Mouse (Mus musculus) stomach, adult 2 months (tissue): ENCODE measurements around the gene Ercc6. TPM values are rescaled to one million over a fixed set of nuclear protein-coding genes. Genes with fewer than 3 reads are reported as not detected.

ENCODE experiments used
- polyA plus RNA-seq: library from polyadenylated mRNA; depleted of rRNA; stranded (reverse); fragments of >200 nt; gene quantifications from 2 replicates; pipeline ENCODE4 v1.2.3, GENCODE M21; 2012; rRNA removed

Ercc6 gene
- polyA plus RNA-seq, result 0.37 and 0.92 TPM in 2 replicates

DNA sequence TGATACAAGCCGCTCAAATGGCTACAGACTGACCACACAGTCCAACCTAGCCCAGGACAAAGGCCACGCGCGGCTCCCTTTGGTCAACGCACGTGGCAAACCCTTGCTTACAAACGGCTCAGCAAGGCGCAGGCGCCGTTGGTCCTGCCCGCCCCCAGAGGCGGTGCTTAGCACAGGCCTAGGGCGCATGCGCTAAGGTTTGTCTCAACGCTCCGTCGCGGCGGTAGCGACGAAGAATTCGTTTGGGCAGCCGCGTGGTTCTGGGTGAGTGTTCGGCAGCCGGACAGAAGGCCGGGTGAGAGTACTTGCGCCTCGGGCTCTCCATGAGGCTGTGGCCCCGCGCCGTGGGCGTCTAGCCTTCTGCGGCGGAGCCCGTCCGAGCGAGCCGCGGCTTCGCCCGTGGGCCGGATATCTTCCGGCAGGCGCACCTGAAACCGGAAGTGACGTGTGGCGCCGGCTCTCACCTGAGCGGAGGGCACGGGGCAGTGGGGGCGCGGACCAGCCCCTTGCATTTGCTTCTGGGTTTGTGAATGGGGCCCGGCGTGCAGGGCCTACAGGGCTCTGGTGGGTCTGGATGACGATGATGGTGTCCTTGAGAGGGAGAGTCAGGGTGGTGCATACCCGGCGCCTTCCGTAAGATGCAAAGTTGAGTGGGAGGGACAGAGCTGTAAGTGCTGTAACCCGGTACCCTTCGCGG is at the start of gene Ercc6:
Gene Ercc6, plus strand, starts transcription at position 186 of the 697 bp plus-strand sequence.

DNA sequence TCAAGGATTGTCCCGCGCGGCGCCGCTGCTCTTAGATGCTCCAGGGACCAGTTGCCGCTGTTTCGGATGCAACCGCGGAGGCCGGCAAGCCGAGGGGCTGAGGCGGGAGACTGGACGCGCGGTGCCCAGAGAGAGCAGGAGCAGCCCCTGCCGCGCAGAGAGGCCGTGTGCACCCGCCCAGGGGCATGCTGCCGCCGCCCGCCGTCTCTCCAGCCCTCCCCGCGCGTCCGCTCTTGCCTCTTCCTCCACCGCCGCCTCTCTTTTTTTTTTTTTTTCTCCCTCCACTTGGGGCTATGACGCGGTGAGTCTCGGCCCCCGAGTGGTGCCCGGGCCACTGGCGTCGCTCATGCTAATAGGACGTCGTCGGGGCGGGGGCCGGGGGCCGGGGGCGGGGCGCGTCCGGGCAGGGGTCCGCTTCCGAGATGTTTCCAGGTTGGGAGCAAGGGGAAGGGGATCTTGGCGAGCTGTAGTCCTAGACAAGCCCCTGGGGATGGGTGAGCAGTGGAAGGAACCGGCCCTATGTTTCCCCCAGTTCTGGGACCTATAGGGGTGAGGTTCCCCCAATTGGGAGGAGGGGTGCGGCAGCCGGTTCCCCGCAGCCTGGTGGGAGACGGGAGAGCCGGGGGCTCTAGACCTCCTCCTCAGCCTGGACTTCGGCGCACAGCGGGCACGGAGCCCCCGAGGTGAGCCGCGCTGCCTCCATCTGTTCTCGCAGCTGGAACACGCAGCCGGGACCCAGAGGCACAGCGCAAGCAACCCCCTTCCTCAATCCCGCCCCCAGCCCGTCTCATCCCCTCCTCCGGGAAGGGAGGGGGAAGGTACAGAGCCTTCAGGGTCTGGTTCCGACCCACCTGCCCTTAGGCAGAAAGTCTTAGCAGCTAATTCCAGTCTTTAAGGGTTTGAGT is 48.5 kb upstream of the Ercc6 start, which contains the start of gene Slc18a3:
Gene Slc18a3, minus strand, starts transcription at position 250 of the 905 bp plus-strand sequence.

DNA sequence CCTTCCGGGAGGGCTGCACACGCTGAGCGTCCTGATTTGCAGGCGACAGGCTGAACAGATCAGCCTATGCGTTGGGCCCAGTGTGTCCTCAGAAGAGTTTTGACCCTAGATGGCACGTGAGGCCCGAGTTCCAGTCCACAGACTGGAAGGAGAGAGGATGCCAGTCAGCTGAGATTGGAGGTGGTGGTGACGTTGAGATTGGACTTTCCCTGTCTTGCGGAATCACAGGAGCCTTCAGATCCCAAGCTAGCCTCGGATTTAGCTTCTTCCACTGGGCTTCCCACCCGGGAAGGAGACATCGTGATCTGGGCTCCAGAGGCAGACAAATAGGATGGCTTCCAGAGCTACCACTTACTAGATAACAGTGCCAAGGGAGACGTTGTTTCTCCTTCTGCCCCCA is 47.4 kb upstream of the Ercc6 start, which contains the start of gene Chat:
Gene Chat, minus strand, starts transcription at position 101 of the 400 bp plus-strand sequence.

DNA sequence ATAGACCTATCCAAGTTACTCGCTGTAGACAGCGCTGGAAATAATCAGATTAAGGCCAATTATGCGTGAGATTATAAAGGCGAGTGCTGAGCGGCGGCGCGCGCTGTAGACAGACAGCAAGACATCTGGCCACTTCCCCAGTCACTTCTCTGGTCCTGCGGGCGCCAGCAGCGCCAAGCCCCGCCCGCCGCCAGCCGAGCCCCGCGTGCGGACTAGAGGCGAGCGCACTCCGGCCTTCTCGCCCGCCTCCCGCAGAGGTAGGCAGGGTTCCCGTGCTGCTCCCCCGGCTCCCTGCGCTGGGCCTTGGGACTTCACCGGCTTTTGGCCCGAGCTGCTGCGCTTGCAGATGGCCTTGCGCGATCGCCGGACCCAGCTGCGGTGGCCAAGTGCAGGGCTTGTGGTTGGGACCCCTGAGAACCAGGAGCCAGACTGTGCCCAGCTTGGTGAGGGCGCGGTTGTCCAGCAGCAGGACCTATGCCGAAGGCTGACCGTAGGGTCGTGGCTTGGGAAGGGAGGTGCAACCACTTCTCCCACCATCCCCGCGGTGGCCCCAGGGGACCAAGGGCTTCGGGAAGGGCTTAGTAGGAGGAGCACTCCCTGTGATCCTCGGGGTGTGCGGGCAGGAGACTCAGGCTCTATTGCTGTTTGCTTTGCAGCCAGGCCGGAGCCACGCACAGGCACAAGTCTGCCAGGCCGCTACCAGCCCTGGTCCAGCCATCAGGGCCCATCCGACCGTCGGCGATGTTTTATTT is 86.1 kb downstream of the Ercc6 start, which contains the start of gene Prrxl1:
Gene Prrxl1, plus strand, starts transcription at position 118 of the 752 bp plus-strand sequence.

Other genes starting within 250 kb of the Ercc6 start
- gene Ogdhl, start 191.5 kb upstream of the Ercc6 start, polyA plus RNA-seq, result 0.74 and 0.84 TPM in 2 replicates
- not detected in 2 replicates for gene 1700024G13Rik, start 125.1 kb upstream of the Ercc6 start, polyA plus RNA-seq
- 1.0 and 1.8 TPM in 2 replicates for gene Slc18a3, start 48.7 kb upstream of the Ercc6 start, polyA plus RNA-seq
- 0.09 and 0.67 TPM in 2 replicates for gene Chat, start 47.5 kb upstream of the Ercc6 start, polyA plus RNA-seq
- gene Prrxl1, start 85.9 kb downstream of the Ercc6 start, polyA plus RNA-seq, result 0.03 TPM in 1 of 2 replicates, not detected in the other
- 0.42 and 0.58 TPM in 2 replicates for gene 3425401B19Rik, start 171.8 kb downstream of the Ercc6 start, polyA plus RNA-seq